ENCODE assay signal across 17 mouse cellular contexts in genomic region chr14:58637405-58638336, GRCm38 (mm10).
A peak's percentile ranks its signal among the peaks of the same experiment; 100 is the strongest.
DNase-seq lines count a peak whose midpoint lies in the region; ATAC-seq and TF ChIP-seq lines count a peak whose summit lies in the region.
"Had no signal": no experiment of that assay in that cellular context is flagged by ENCODE, and none has a peak within 500 bp of the region (broad histone marks: within the 10 kb centered on the region; RNA-seq: fewer than 3 reads in every experiment).

No protein-coding gene starts in this region.

- H3K27ac ChIP-seq in embryonic facial prominence, embryonic 10.5 days (replicated peaks) = peak overlapping the region; percentile 30; the same call in 1 of the 2 replicates
- H3K27ac ChIP-seq in forebrain, embryonic 12.5 days = no peak overlapping the region
- H3K27ac ChIP-seq in hindbrain, embryonic 15.5 days (replicated peaks) = no peak overlapping the region
- no peak overlapping the region for H3K27ac ChIP-seq in midbrain, postnatal 0 days (ENCODE audit: low read depth, low read length)
- no peak overlapping the region for H3K27ac ChIP-seq in heart, adult 2 months
- H3K27ac ChIP-seq: intestine, embryonic 15.5 days; liver, embryonic 12.5 days had no signal

- no peaks in the 10 kb centered on the region for H3K36me3 ChIP-seq in embryonic facial prominence, embryonic 10.5 days (replicated peaks)
- no peaks in the 10 kb centered on the region for H3K36me3 ChIP-seq in forebrain, embryonic 12.5 days (replicated peaks)
- no peaks in the 10 kb centered on the region for H3K36me3 ChIP-seq in hindbrain, embryonic 15.5 days
- H3K36me3 ChIP-seq in midbrain, postnatal 0 days (ENCODE audit: insufficient read depth, low read length) = no peaks in the 10 kb centered on the region
- no peaks in the 10 kb centered on the region for H3K36me3 ChIP-seq in heart, adult 2 months (ENCODE audit: control insufficient read depth, insufficient read depth, low read length)
- H3K36me3 ChIP-seq: intestine, embryonic 15.5 days; liver, embryonic 12.5 days had no signal

- intact Hi-C loops in heart, adult 2 months (cut with DNase I) = no loop called here

- peaks cover 22% of the 10 kb centered on the region for H3K4me1 ChIP-seq in embryonic facial prominence, embryonic 10.5 days
- H3K4me1 ChIP-seq in forebrain, embryonic 12.5 days = peaks cover 13% of the 10 kb centered on the region
- H3K4me1 ChIP-seq in hindbrain, embryonic 15.5 days (replicated peaks) = no peaks in the 10 kb centered on the region
- no peaks in the 10 kb centered on the region for H3K4me1 ChIP-seq in midbrain, postnatal 0 days (ENCODE audit: insufficient read depth, low read length)
- no peaks in the 10 kb centered on the region for H3K4me1 ChIP-seq in heart, adult 2 months (ENCODE audit: control insufficient read depth, insufficient read depth, low read length)
- H3K4me1 ChIP-seq: intestine, embryonic 15.5 days; liver, embryonic 12.5 days had no signal

- peaks cover 19% of the 10 kb centered on the region for H3K27me3 ChIP-seq in embryonic facial prominence, embryonic 10.5 days (replicated peaks; ENCODE audit: low read depth, poor library complexity, severe bottlenecking)
- H3K27me3 ChIP-seq in forebrain, embryonic 12.5 days = peaks cover 69% of the 10 kb centered on the region
- H3K27me3 ChIP-seq in hindbrain, embryonic 15.5 days = 0 out of 2 replicates have a peak, but pooled peaks cover 2% of the 10 kb centered on the region
- no peaks in the 10 kb centered on the region for H3K27me3 ChIP-seq in midbrain, postnatal 0 days (ENCODE audit: insufficient read depth, low read length)
- H3K27me3 ChIP-seq in heart, adult 2 months (ENCODE audit: control insufficient read depth, insufficient read depth, low read length) = no peaks in the 10 kb centered on the region; the same call in 1 of the 2 replicates
- H3K27me3 ChIP-seq: CH12.LX; intestine, embryonic 15.5 days; liver, embryonic 12.5 days had no signal

- no peak for TF ChIP-seq EP300 in heart, adult 2 months (IDR thresholded peaks at IDR 0.05; ENCODE audit: insufficient read depth, low read depth, low read length)

- no peak overlapping the region for H3K9ac ChIP-seq in forebrain, embryonic 12.5 days
- H3K9ac ChIP-seq in hindbrain, embryonic 15.5 days = no peak overlapping the region
- H3K9ac ChIP-seq in midbrain, postnatal 0 days (replicated peaks; ENCODE audit: low read length, poor library complexity, severe bottlenecking) = no peak overlapping the region
- no peak overlapping the region for H3K9ac ChIP-seq in heart, adult 2 months (ENCODE audit: low read depth, low read length)
- H3K9ac ChIP-seq: intestine, embryonic 15.5 days; liver, embryonic 12.5 days had no signal

- TF ChIP-seq POLR2A in heart, adult 2 months (IDR thresholded peaks at IDR 0.05; ENCODE audit: insufficient read depth, low read depth, low read length) = no peak

- WGBS in embryonic facial prominence, embryonic 10.5 days = 47% methylated on average over 13 of the region's 13 CpGs
- WGBS in forebrain, embryonic 12.5 days = 16% methylated on average over 13 of the region's 13 CpGs
- 31% methylated on average over 13 of the region's 13 CpGs for WGBS in hindbrain, embryonic 15.5 days
- WGBS in midbrain, postnatal 0 days = 42% methylated on average over 13 of the region's 13 CpGs
- WGBS in heart, adult 2 months = 86% methylated on average over 13 of the region's 13 CpGs

- peak; percentile 25 for DNase-seq in embryonic facial prominence, embryonic 10.5 days (ENCODE audit: low spot score)
- DNase-seq in midbrain, postnatal 0 days (ENCODE audit: low spot score) = peak; percentile 5
- DNase-seq in urinary bladder, adult 2 months (ENCODE audit: low spot score) = no peak
- DNase-seq in heart, adult 2 months = no peak
- no peak for DNase-seq in T-cell, adult 2 months (ENCODE audit: low spot score)
- DNase-seq: cerebellum, postnatal 36 days; gastrocnemius, postnatal 36 days; kidney, postnatal 14 days; layer of hippocampus, postnatal 36 days had no signal

- TF ChIP-seq CTCF in midbrain, postnatal 0 days (IDR thresholded peaks at IDR 0.05) = no peak
- TF ChIP-seq CTCF in heart, adult 2 months (IDR thresholded peaks at IDR 0.05) = no peak

- H3K79me2 ChIP-seq in heart, adult 2 months (replicated peaks; ENCODE audit: control insufficient read depth, insufficient read depth, low read length) = no peaks in the 10 kb centered on the region

- no peaks in the 10 kb centered on the region for H3K9me3 ChIP-seq in embryonic facial prominence, embryonic 10.5 days
- H3K9me3 ChIP-seq in forebrain, embryonic 12.5 days = no peaks in the 10 kb centered on the region
- H3K9me3 ChIP-seq in hindbrain, embryonic 15.5 days = no peaks in the 10 kb centered on the region
- no peaks in the 10 kb centered on the region for H3K9me3 ChIP-seq in midbrain, postnatal 0 days (ENCODE audit: low read length)
- H3K9me3 ChIP-seq: intestine, embryonic 15.5 days; liver, embryonic 12.5 days had no signal

- peak; percentile 82; the same call in 1 of the 2 replicates for ATAC-seq in forebrain, embryonic 12.5 days (ENCODE audit: low FRiP score)
- peak; percentile 11; the same call in 1 of the 2 replicates for ATAC-seq in hindbrain, embryonic 15.5 days (ENCODE audit: low FRiP score, low read depth)
- ATAC-seq in midbrain, postnatal 0 days (ENCODE audit: low FRiP score) = 0 out of 2 replicates have a peak, but pooled peaks have one; percentile 41
- ATAC-seq in CD4-positive, CD25-positive, alpha-beta regulatory T cell, adult 4 months = no peak
- ATAC-seq: intestine, embryonic 15.5 days; liver, embryonic 12.5 days; lung, postnatal 0 days; Patski had no signal

- H3K4me2 ChIP-seq in forebrain, embryonic 12.5 days = peak overlapping the region; percentile 5; the same call in 1 of the 2 replicates
- no peak overlapping the region for H3K4me2 ChIP-seq in hindbrain, embryonic 15.5 days
- no peak overlapping the region for H3K4me2 ChIP-seq in midbrain, postnatal 0 days (ENCODE audit: low read depth, low read length, poor library complexity, severe bottlenecking)
- H3K4me2 ChIP-seq: intestine, embryonic 15.5 days; liver, embryonic 12.5 days had no signal

- H3K4me3 ChIP-seq in embryonic facial prominence, embryonic 10.5 days = no peak overlapping the region
- no peak overlapping the region for H3K4me3 ChIP-seq in forebrain, embryonic 12.5 days (replicated peaks)
- H3K4me3 ChIP-seq in hindbrain, embryonic 15.5 days = no peak overlapping the region
- H3K4me3 ChIP-seq in midbrain, postnatal 0 days (ENCODE audit: low read depth, low read length) = no peak overlapping the region
- H3K4me3 ChIP-seq in heart, adult 2 months = no peak overlapping the region
- H3K4me3 ChIP-seq: intestine, embryonic 15.5 days; liver, embryonic 12.5 days had no signal

Comparison
In these comparisons a context has a peak if more than half of its experiments do, and no peak if none do; other contexts are left out.
1. DNase-seq: peak in embryonic facial prominence, embryonic 10.5 days (single experiment) and midbrain, postnatal 0 days (single experiment); none in urinary bladder, adult 2 months (single experiment), heart, adult 2 months (0 of 2) and T-cell, adult 2 months (single experiment).